Mouse (Mus musculus): ENCODE data around the gene Top3b. TPM values are rescaled to one million over a fixed set of nuclear protein-coding genes. Genes with fewer than 3 reads are reported as not detected.
A peak's percentile ranks its signal among the peaks of the same experiment; 100 is the strongest.

Top3b gene
- 66.4 and 68.0 TPM in 2 replicates for polyA plus RNA-seq (2015; fragmentation: Nextera tagmentation; extraction: Ambion mirVana)

DNA sequence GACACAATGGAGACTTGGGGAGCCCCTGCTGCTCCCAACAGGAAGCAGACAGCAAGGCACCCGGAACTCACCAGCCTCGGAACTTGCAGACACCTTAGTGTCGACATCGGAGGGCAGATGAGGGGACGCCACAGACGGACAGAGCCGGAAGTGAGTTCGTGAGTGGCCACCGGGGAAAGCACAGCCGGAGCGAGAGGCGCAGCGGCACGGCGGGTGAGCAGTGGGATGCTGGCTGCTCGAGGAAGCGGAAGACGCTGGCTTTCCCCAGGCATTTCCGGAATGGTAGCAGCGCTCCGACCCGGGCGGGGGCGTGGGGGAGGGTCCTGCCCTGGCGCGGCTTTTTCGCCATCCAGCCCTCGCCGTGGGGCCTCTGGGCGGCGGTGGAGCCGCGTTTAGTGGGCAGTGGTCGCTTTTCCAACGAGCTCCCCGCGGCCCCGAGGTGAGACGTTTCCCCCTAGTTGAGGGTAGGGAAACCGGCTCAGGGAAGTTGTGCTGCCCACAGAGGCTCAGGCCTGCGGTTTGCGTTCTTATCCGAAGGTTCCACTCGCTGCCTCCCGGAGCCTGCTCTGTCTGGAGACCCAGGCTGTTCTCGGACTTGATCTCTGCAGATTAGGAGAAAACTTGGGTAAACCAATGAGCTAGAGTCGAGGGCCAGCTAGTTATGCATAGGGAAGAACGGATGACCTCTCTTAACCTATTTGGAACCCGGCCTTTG, at the start of gene Top3b, which contains the start of gene Vpreb1:
TSS of gene Top3b (plus strand) at position 120 of the 715 bp plus-strand sequence.
TSS of gene Vpreb1 (minus strand) at position 227 of the 715 bp plus-strand sequence.
- Histone ChIP-seq H3K27me3 (ENCODE audit: insufficient read depth, low read length) (no peaks in the 10 kb centered on the region), H3K4me1 (replicated peaks; ENCODE audit: insufficient read depth, low read length) (peaks cover 5% of the 10 kb centered on the region; the same call in 1 of the 2 replicates), H3K27ac (peak within 1 kb of the TSS; percentile 98), H3K36me3 (ENCODE audit: insufficient read depth, low read length) (peaks cover under 1% of the 10 kb centered on the region; the same call in 1 of the 2 replicates), H3K4me3 (replicated peaks; ENCODE audit: low read depth, low read length) (peak within 1 kb of the TSS; percentile 82), H3K9me3 (replicated peaks; ENCODE audit: low read length) (no peaks in the 10 kb centered on the region), H3K9ac (ENCODE audit: low read depth, low read length) (peak within 1 kb of the TSS; percentile 88), H3K4me2 (ENCODE audit: low read length) (peak within 1 kb of the TSS; percentile 56)
- ATAC-seq (replicated peaks; ENCODE audit: low FRiP score, low read depth) (peak; percentile 96), DNase-seq (ENCODE audit: low spot score) (peak; percentile 98)
- no peak; the same call in 1 of the 2 replicates for TF ChIP-seq CTCF (IDR thresholded peaks at IDR 0.05; ENCODE audit: low read depth)
- WGBS: under 1% methylated on average over 49 of the region's 49 CpGs

DNA sequence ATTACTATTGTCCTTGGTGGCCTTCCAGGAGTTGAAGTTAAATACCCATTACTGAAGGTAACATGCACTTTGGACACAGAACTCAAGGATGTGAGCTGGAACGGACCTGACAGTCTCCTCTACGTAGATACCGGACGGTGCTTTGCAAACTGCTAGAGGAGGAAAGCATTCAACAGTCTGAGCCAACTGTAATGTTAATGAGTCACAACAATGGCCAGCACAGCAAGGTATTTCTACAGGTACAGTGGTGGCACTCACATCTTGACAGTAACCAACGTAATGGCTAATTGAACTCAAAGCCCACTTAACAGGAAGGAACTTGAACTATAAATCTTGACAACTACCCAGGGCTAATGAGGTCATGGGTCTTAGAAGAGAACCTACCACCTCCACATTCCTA, 45.1 kb upstream of the Top3b start:
- DNase-seq (ENCODE audit: low spot score): no peak
- no peaks in the 10 kb centered on the region for H3K4me1 ChIP-seq (replicated peaks; ENCODE audit: insufficient read depth, low read length)
- no peaks in the 10 kb centered on the region for H3K36me3 ChIP-seq (ENCODE audit: insufficient read depth, low read length)
- no peaks in the 10 kb centered on the region for H3K27me3 ChIP-seq (ENCODE audit: insufficient read depth, low read length)
- no peak for TF ChIP-seq CTCF (IDR thresholded peaks at IDR 0.05; ENCODE audit: low read depth)
- H3K4me2 ChIP-seq (ENCODE audit: low read length): no peak overlapping the region
- no peaks in the 10 kb centered on the region for H3K9me3 ChIP-seq (replicated peaks; ENCODE audit: low read length)
- no peak overlapping the region for H3K9ac ChIP-seq (ENCODE audit: low read depth, low read length)
- WGBS: 43% methylated on average over 5 of the region's 5 CpGs
- no peak for ATAC-seq (replicated peaks; ENCODE audit: low FRiP score, low read depth)
- H3K27ac ChIP-seq: no peak overlapping the region
- H3K4me3 ChIP-seq (replicated peaks; ENCODE audit: low read depth, low read length): no peak overlapping the region

GRCm38 (mm10) chr16:16826223-16826622, 44.3 kb upstream of the Top3b start:
- Histone ChIP-seq H3K4me1 (replicated peaks; ENCODE audit: insufficient read depth, low read length) (no peaks in the 10 kb centered on the region), H3K36me3 (ENCODE audit: insufficient read depth, low read length) (no peaks in the 10 kb centered on the region), H3K4me3 (replicated peaks; ENCODE audit: low read depth, low read length) (no peak overlapping the region), H3K27ac (no peak overlapping the region), H3K4me2 (ENCODE audit: low read length) (no peak overlapping the region), H3K9ac (ENCODE audit: low read depth, low read length) (no peak overlapping the region), H3K27me3 (ENCODE audit: insufficient read depth, low read length) (no peaks in the 10 kb centered on the region), H3K9me3 (replicated peaks; ENCODE audit: low read length) (no peaks in the 10 kb centered on the region)
- WGBS: 93% methylated on average over 2 of the region's 2 CpGs
- DNase-seq (ENCODE audit: low spot score) (no peak), ATAC-seq (replicated peaks; ENCODE audit: low FRiP score, low read depth) (no peak)
- no peak for TF ChIP-seq CTCF (IDR thresholded peaks at IDR 0.05; ENCODE audit: low read depth)

DNA sequence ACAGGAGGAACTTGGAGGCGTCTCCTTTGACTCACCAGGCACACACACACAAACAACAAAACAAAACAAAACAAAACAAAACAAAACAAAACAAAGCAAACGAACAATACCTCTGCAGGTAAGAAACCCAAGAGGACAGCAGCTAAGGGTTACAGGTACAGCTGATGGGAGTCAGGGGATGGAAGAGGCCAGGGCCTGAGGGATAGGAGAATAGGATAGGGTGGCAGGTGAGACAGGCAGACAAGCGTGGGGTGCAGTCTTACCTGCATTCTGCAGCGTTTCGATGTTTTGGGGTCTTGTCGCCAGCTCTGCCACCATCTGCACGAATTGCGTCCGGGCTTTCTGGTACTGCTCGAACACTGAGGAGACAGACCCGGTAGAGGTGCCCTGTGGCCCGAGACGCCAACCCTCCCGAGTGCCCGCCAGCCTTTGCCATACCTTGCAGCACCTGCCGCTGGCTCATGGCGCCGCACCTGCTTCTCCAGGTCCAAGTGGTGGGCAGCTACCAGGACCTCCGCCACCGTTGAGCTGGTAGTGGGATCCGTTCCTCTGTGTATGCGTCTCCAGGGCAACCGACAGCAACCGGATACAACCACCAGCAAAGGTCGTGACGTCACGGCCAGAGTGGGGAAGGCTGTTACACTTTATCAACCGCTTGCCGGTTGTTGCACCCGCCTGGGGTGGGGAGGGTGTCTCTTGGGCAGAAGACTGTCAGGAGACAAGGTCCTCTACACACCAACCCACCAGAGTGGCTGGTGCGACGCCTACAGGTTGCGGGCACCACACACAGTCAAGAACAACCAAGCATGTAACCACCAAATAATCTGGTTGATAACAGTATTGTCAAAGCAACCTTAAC, 41.5 kb upstream of the Top3b start, which contains the start of gene Spag6l:
TSS of gene Spag6l (minus strand) at position 700 of the 859 bp plus-strand sequence.
- DNase-seq (ENCODE audit: low spot score) (peak; percentile 59), ATAC-seq (replicated peaks; ENCODE audit: low FRiP score, low read depth) (peak; percentile 92)
- H3K4me3 ChIP-seq (replicated peaks; ENCODE audit: low read depth, low read length): peak within 1 kb of the TSS; percentile 37

DNA sequence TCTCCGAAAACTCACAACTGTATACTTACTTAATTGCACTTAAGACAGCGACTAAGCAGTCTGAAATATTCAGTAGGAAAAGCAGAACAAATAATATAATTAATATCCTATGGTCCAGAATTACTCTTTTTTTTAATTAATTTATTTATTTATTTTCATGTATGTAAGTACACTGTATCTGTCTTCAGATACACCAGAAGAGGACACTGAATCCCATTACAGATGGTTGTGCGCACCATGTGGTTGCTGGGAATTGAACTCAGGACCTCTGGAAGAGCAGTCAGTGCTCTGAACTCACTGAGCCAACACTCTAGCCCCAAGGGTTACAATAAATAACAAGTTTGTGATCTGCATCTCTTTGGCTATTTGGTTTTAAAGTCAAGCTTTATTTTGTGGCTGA, 40.9 kb upstream of the Top3b start:
- Histone ChIP-seq H3K36me3 (ENCODE audit: insufficient read depth, low read length) (no peaks in the 10 kb centered on the region), H3K4me1 (replicated peaks; ENCODE audit: insufficient read depth, low read length) (no peaks in the 10 kb centered on the region), H3K4me2 (ENCODE audit: low read length) (peak overlapping the region; percentile 78; the same call in 1 of the 2 replicates), H3K27ac (no peak overlapping the region), H3K4me3 (replicated peaks; ENCODE audit: low read depth, low read length) (no peak overlapping the region), H3K27me3 (ENCODE audit: insufficient read depth, low read length) (no peaks in the 10 kb centered on the region), H3K9me3 (replicated peaks; ENCODE audit: low read length) (no peaks in the 10 kb centered on the region), H3K9ac (ENCODE audit: low read depth, low read length) (no peak overlapping the region)
- TF ChIP-seq CTCF (IDR thresholded peaks at IDR 0.05; ENCODE audit: low read depth): no peak
- ATAC-seq (replicated peaks; ENCODE audit: low FRiP score, low read depth) (no peak), DNase-seq (ENCODE audit: low spot score) (no peak)
- WGBS: 88% methylated on average over 3 of the region's 3 CpGs

More for the DNA sequence above, 41.5 kb upstream of the Top3b start, which contains the start of gene Spag6l:
- Histone ChIP-seq H3K9ac (ENCODE audit: low read depth, low read length) (no peak within 1 kb of the TSS), H3K36me3 (ENCODE audit: insufficient read depth, low read length) (no peaks in the 10 kb centered on the region), H3K9me3 (replicated peaks; ENCODE audit: low read length) (no peaks in the 10 kb centered on the region), H3K27ac (no peak within 1 kb of the TSS), H3K4me2 (ENCODE audit: low read length) (peak within 1 kb of the TSS; percentile 78), H3K4me1 (replicated peaks; ENCODE audit: insufficient read depth, low read length) (no peaks in the 10 kb centered on the region), H3K27me3 (ENCODE audit: insufficient read depth, low read length) (no peaks in the 10 kb centered on the region)
- peak; percentile 54 for TF ChIP-seq CTCF (IDR thresholded peaks at IDR 0.05; ENCODE audit: low read depth)
- WGBS: 8% methylated on average over 33 of the region's 33 CpGs

- Histone ChIP-seq H3K27ac (no peak overlapping the region), H3K4me1 (replicated peaks; ENCODE audit: insufficient read depth, low read length) (no peaks in the 10 kb centered on the region), H3K9ac (ENCODE audit: low read depth, low read length) (no peak overlapping the region), H3K4me2 (ENCODE audit: low read length) (no peak overlapping the region), H3K4me3 (replicated peaks; ENCODE audit: low read depth, low read length) (no peak overlapping the region), H3K9me3 (replicated peaks; ENCODE audit: low read length) (no peaks in the 10 kb centered on the region), H3K36me3 (ENCODE audit: insufficient read depth, low read length) (no peaks in the 10 kb centered on the region), H3K27me3 (ENCODE audit: insufficient read depth, low read length) (no peaks in the 10 kb centered on the region)
- peak; percentile 34; the same call in 1 of the 2 replicates for TF ChIP-seq CTCF (IDR thresholded peaks at IDR 0.05; ENCODE audit: low read depth)
- DNase-seq (ENCODE audit: low spot score) (no peak), ATAC-seq (replicated peaks; ENCODE audit: low FRiP score, low read depth) (no peak)
Measured at GRCm38 (mm10) chr16:16849196-16849595, 21.3 kb upstream of the Top3b start.
